Mouse (Mus musculus): ENCODE results near the gene Rexo5.

DNA sequence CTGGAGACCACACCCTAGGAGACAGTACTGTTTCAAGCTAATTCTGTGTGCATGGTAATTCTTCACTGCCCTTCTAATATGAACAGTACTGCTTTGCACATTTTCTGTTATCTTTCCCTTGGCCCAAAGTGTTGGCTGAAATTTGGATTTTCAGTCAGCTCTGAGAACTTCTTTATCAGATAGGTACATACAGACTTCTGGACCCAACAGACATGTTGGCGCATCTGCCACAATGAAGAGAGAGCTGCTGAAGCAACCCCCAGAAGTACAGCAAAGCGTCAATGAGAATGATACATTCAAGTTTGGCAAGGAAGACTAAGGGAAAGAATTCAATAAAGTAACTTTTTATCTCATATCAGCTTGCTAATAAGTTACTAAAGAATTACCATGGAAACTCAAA is 60.6 kb downstream of the Rexo5 start:
- no peak for TF ChIP-seq CTCF (IDR thresholded peaks at IDR 0.05; ENCODE audit: insufficient read depth, low read depth, low read length)
- TF ChIP-seq POLR2A (IDR thresholded peaks at IDR 0.05; ENCODE audit: insufficient read depth, low read depth, low read length), result no peak
